Mouse (Mus musculus): ENCODE results near the gene Gm49387.

Gene Gm49387

GRCm38 (mm10) chr14:31640346-31640889, at the start of gene Gm49387:
Gene Gm49387, minus strand, starts transcription at chr14:31640878.
- DNase-seq: peak in 1 of 2 experiments; percentile 51

GRCm38 (mm10) chr14:31686231-31686630, 45.6 kb upstream of the Gm49387 start:
- no peak for DNase-seq

- no peak for DNase-seq
Measured at GRCm38 (mm10) chr14:31685680-31686079, 45.0 kb upstream of the Gm49387 start.

- no peak for DNase-seq
Measured at GRCm38 (mm10) chr14:31684343-31685040, 43.8 kb upstream of the Gm49387 start.

GRCm38 (mm10) chr14:31683610-31684009, 42.9 kb upstream of the Gm49387 start:
- no peak for DNase-seq

- no peak for DNase-seq
Measured at GRCm38 (mm10) chr14:31681931-31682555, 41.4 kb upstream of the Gm49387 start.

- no peak for DNase-seq
Measured at GRCm38 (mm10) chr14:31681291-31681690, 40.6 kb upstream of the Gm49387 start.

- DNase-seq: no peak
Measured at GRCm38 (mm10) chr14:31680656-31681055, 40.0 kb upstream of the Gm49387 start.

- no peak for DNase-seq
Measured at GRCm38 (mm10) chr14:31671635-31672320, 31.1 kb upstream of the Gm49387 start.

GRCm38 (mm10) chr14:31669642-31670490, 29.2 kb upstream of the Gm49387 start:
- no peak for DNase-seq

GRCm38 (mm10) chr14:31669161-31669611, 28.5 kb upstream of the Gm49387 start:
- DNase-seq: peak; percentile 54 to 67

- no peak for DNase-seq
Measured at GRCm38 (mm10) chr14:31668326-31668725, 27.6 kb upstream of the Gm49387 start.

- no peak for DNase-seq
Measured at GRCm38 (mm10) chr14:31667741-31668140, 27.1 kb upstream of the Gm49387 start.

GRCm38 (mm10) chr14:31666931-31667705, 26.4 kb upstream of the Gm49387 start:
- no peak for DNase-seq

- no peak for DNase-seq
Measured at GRCm38 (mm10) chr14:31665566-31665940, 24.9 kb upstream of the Gm49387 start.

- no peak for DNase-seq
Measured at GRCm38 (mm10) chr14:31664903-31665565, 24.4 kb upstream of the Gm49387 start.

- no peak for DNase-seq
Measured at GRCm38 (mm10) chr14:31664100-31664902, 23.6 kb upstream of the Gm49387 start.

- DNase-seq: no peak
Measured at GRCm38 (mm10) chr14:31663376-31664099, 22.9 kb upstream of the Gm49387 start.

- DNase-seq: peak; percentile 41 to 83
Measured at GRCm38 (mm10) chr14:31662555-31663211, 22.0 kb upstream of the Gm49387 start.
